Mouse (Mus musculus) WW6 (cell line): Measurements from ENCODE around the gene Tfap2e.
A peak's percentile ranks its signal among the peaks of the same experiment; 100 is the strongest.

Experiments used
- DNase-seq: peaks from one replicate; pipeline ENCODE4 v3.0.0-alpha.2; 2013; ENCODE audit warnings: low read depth, low spot score

Gene Tfap2e

GRCm38 (mm10) chr4:126752024-126752607 lies 16.1 kb upstream of the Tfap2e start:
- DNase-seq = no peak

DNA sequence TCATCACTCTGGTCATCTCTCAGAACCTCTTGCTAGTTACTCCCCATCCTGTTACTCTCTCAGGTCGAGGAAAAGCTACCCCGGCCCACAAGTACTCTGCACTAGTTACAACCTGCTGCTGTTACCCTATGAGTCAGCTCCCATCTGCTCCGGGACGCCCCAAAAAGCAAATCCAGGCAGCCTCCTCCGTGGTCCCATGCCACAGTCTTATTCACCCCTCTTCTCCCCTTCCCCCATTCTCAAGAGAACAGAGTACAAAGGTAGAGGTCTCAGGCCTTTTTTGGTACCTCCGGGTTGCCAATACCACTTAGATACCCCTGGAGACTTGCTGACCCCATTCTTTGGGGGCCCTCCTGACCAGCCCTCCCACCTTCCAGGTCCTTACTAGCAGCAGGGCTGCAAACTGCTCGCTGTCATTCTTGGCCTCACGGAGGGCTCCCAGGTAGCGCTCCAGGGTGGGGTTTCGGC lies 15.6 kb upstream of the Tfap2e start:
- no peak for DNase-seq

- no peak for DNase-seq
These were observed 15.0 kb upstream of the Tfap2e start for GRCm38 (mm10) chr4:126750863-126751555.

DNA sequence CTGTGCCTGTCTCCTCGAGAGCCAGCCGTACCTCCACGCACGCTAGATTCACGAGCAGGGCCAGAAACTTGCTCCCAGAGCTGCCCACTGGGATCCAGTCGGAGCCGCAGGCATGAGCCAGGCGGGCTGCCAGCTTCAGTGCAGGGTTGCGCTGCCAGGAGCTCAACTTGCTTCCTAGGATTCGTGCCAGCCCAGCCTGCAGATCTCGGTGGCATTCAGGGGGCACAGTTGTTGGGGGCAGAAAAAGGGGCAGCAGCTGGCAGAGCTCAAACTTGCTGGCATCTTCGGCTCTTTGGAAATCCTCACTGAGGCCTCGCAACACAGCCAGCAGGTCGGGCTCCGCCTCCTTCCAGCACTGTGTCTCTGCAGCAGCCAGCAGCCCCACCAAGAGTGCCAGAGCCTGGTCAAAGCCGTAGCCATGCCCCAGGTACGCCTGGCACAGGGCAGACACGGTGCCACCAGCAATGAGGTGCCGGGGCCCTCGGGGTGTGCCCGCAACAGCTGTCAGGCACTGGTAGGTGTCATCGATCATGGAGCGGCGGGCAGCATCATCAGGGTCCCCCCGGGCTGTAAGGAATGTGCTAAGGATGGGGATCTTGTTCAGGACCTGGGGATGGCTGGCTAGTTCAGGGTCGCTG lies 14.1 kb upstream of the Tfap2e start:
- DNase-seq = no peak

- DNase-seq = no peak
These were observed 13.5 kb upstream of the Tfap2e start for GRCm38 (mm10) chr4:126749553-126749952.

DNA sequence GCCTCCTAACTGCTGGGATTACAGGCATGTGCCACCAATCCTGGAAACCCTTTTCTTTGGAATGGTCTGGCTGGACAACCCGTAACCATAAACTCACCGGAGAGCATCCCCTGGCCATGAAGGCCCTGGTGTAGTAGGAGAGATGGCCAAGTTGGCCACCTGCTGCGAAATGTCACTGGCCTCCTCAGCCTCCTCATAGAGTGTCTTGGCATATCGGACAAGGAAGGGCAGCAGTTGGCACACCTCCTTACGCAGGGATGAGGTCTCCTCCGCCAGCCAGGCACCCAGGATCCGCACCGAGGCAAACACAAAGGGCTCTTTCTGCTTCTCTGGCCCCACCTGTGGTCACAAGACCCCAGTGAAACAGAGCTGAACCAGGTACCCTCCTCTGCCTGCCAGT lies 12.3 kb upstream of the Tfap2e start:
- DNase-seq = no peak

GRCm38 (mm10) chr4:126746194-126746840 lies 10.3 kb upstream of the Tfap2e start:
- DNase-seq = no peak

DNA sequence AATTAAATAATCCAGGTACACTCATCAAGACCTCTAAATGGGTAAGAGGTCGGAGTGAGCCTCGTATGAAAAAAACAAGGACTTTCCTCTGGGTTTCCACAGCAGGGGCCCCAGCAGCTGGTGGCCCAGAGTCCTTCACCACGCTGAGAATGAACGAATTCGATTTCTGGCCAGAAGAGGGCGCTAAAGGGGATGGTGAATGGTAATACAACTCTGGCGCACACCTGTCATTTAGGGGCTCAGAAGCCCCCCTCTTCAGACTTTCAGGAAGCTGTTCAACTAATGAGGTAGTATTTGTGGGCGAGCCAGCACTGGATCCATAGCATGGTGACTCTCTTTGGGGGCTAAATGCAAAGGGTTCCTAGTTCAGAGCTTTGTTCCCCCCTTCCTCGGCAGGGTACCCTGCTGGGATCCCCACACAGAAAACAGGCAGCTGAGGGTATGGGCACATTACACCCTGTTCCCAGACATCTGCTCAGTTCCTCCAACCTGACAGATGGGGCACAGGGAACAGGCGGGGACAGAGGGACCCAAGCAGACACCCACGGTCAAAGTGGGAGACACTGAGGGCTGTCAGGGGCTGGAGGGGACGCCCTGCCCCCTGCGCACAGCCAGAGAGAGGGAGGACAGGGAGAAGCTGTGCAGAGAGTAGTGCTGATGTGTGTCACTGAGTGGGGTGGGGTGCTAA lies 9.6 kb upstream of the Tfap2e start:
- no peak for DNase-seq

DNA sequence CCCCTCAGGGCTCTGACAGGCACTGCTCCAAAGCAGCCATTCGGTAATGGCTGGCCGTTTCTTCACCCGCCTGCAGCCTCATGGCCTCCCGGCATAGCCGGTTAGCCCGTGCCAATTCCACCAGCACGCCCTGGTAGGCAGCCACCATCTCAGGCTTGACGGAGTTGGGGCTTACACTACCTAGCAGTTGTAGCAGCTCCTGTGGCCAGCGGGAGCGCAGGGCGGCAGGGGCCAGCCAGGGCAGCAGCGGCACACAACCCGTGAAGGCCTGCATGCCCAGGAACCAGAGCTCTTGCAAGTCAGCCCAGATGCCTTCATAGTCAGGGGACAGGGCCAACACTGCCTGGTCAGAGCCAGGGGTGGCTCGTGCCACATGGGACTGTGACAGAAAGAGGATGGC lies 8.8 kb upstream of the Tfap2e start:
- no peak for DNase-seq

DNA sequence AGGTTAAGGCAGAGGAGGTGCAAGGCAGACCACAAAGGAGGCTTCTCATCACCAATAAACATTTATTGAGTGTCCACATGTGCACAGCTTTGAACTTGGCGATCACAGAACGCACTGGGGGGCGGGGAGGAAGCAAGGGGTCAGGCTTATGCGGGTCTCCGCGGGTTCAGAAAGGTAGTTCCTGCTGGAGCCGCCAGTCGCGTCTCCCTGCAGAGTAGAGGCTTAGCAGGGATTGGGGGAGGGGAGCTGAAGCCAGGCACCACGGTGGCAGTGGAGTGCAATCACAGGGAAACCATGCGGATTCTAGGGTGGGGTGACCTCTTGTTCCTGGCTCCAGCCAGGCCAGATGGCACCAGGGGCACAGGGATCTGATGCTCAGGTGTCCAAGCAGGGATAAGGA lies 7.7 kb upstream of the Tfap2e start:
- DNase-seq = no peak

DNA sequence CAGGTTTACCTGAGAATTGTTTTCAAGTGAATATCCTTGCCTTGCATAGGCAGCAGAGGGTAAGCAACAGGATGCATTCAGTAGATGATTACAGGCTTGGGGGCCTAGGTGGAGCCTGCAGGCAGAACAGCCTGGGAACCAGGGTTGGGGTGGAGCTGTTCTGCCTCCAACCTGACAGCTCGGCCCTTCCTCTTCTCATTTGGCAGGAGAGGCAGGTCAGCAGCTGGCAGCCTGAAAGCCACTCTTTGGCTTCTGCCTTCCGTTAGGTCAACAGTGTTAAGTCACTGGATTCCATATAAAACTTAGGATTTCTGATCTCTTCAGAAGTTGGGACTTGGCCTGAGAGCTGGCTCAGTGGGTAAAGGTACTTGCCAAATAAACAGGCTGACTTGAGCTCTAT lies 6.9 kb upstream of the Tfap2e start:
- no peak for DNase-seq

- DNase-seq = no peak
These were observed 5.4 kb upstream of the Tfap2e start for GRCm38 (mm10) chr4:126741448-126741847.

GRCm38 (mm10) chr4:126739966-126740676 lies 4.1 kb upstream of the Tfap2e start:
- peak; percentile 66 for DNase-seq

GRCm38 (mm10) chr4:126735382-126736000 lies 549 bp downstream of the Tfap2e start:
- no peak for DNase-seq

DNA sequence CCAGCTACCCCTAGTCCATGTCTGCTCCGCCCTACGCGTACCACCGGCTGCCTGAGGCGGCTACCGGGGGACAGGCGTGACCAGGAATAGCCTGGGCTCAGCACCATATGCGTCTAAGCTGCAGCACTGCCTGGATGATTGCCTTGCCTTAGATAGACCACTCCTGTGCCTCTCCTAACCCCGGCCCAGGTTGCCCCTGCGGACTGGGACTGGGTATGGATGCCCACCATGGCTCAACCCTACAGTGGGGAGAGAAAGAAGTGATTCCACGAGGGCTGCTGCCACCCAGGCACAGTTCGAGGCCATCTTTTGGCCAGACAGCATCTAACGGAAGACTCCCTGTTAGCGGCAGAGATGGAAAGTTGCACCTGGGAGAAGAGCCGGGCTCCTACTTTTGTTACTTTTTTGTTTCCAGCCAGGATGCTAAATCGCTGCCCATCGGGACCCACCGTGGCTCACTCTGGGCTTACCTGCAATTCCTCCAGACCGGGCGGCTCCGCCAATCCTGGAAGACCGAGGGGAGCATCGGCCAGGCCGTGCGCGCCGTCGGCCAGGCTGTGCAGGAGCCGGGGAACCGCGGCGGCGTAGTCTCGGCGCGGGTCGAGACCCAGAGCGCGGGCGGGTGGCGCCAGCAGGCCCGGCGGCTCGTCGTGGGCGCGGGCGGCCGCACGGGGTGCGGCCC lies 1.2 kb downstream of the Tfap2e start:
- no peak for DNase-seq

- DNase-seq = no peak
These were observed 1.9 kb downstream of the Tfap2e start for GRCm38 (mm10) chr4:126734001-126734603.

DNA sequence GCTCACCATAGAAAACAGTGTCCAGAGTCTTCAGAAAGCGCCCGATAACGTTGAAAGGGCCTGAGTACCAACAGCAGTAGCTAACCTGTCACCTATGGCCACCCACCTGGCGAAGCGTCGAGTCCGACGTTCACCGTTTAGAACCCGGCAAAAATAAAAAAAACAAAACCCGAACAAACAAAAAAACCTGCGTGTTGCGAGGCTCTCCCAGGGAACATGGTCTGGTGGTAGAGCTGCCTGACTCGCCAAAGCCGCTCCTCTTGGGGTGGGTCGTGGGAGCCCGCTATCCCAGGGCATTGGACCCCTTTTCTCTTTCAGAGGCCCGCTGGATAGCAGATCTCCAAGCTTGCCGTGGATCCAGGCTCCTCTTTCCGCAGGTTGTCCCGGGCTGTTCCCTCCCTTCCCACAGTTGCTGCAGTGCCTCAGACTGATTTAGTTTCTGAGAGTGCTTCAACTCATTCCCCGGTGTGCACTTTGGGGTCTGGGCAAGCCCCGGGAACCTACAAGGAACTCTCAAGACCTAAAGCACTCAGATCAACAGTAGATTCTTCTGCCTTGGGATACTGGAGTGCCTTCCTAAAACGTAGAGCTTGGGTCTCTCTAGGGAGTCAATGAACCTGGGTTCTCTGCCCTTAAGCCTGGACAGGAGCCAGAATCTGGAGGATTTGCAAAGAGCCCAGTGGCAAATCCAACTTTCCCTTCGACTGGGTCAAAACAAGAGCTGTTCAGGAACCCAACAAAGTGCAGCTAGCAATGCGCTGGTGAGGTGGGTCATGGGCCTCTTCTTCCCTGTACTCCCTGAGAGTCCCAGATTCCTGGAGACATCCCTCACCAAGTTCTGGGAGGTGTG lies 3.3 kb downstream of the Tfap2e start:
- no peak for DNase-seq

DNA sequence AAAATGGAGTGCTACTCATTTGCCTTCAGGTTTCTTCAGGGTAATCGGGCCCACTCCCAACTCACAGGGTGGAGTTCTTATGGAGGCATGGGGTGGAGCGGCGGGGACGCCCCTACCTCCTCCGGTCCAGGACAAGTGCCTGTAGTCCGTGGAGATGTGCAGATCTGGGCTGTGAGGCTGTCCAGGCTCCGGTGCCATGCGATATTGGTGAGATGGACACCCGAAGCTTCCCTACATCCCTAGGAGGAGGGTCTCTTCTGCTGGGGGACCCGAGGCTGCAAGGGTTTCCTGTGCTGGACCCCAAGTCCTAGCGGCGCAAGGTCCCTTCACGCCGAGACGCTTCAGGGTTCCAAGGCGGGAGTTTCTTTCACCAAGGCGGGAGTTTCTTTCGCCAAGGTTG lies 3.9 kb downstream of the Tfap2e start:
- no peak for DNase-seq

GRCm38 (mm10) chr4:126707439-126707826 lies 28.6 kb downstream of the Tfap2e start:
- no peak for DNase-seq
